Mouse (Mus musculus) kidney, postnatal 0 days (tissue): ENCODE results near the gene Cttnbp2nl. TPM values are rescaled to one million over a fixed set of nuclear protein-coding genes. Genes with fewer than 3 reads are reported as not detected.
A peak's percentile ranks its signal among the peaks of the same experiment; 100 is the strongest.

Source experiments
- ATAC-seq: fragments of 200-750 bp; cut with Nextera tagmentation; replicated peaks from 2 replicates; pipeline ENCODE4 v1.8.0; 2017; ENCODE audit warnings: low read depth, moderate number of reproducible peaks, moderate TSS enrichment, moderate library complexity; ENCODE audit not compliant: low FRiP score
- DNase-seq: peaks from one replicate; pipeline ENCODE4 v3.0.0-alpha.2; 2016; ENCODE audit warnings: low spot score
- H3K27ac ChIP-seq: fragments of 300-500 bp; sonication (generic); 2 replicates; pipeline ENCODE4 v1.5.1; 2014; ENCODE audit warnings: mild to moderate bottlenecking
- H3K27me3 ChIP-seq: fragments of 300-500 bp; sonication (generic); 2 replicates; pipeline ENCODE4 v1.6.1; 2014; ENCODE audit warnings: low read length, mixed read lengths; ENCODE audit not compliant: insufficient read depth
- H3K36me3 ChIP-seq: fragments of 300-500 bp; sonication (generic); 2 replicates; pipeline ENCODE4 v1.6.1; 2014; ENCODE audit warnings: low read length, mixed read lengths; ENCODE audit not compliant: insufficient read depth
- H3K4me1 ChIP-seq: fragments of 300-500 bp; sonication (generic); replicated peaks from 2 replicates; pipeline ENCODE4 v1.6.1; 2014; ENCODE audit warnings: antibody characterized with exemption, low read length, mixed read lengths; ENCODE audit not compliant: insufficient read depth
- H3K4me2 ChIP-seq: fragments of 300-500 bp; sonication (generic); 2 replicates; pipeline ENCODE4 v1.6.1; 2014; ENCODE audit warnings: mild to moderate bottlenecking, low read length, moderate library complexity, mixed read lengths
- H3K4me3 ChIP-seq: fragments of 300-500 bp; sonication (generic); replicated peaks from 2 replicates; pipeline ENCODE4 v1.5.1; 2014; ENCODE audit warnings: low read depth, low read length
- H3K9ac ChIP-seq: fragments of 300-500 bp; sonication (generic); 2 replicates; pipeline ENCODE4 v1.6.1; 2014; ENCODE audit warnings: low read depth, low read length
- H3K9me3 ChIP-seq: fragments of 300-500 bp; sonication (generic); replicated peaks from 2 replicates; pipeline ENCODE4 v1.6.1; 2016; ENCODE audit warnings: low read length, inconsistent platforms, mixed read lengths
- CTCF ChIP-seq: IDR thresholded peaks from 2 replicates; pipeline ENCODE4 v1.5.1; 2016; ENCODE audit warnings: antibody characterized with exemption, low read depth, mild to moderate bottlenecking, moderate library complexity
- WGBS: fragments of 180-500 bp; shearing (Covaris S2); extraction: QIAGEN DNeasy Blood & Tissue Kit; methylation state at CpG from one replicate; pipeline ENCODE4 v1.1.7; 2014; 5-methylcytosine and 5-hydroxymethylcytosine counted together
- polyA plus RNA-seq: library from polyadenylated mRNA; unstranded; fragments of >200 nt; fragmentation: Nextera tagmentation; extraction: Ambion mirVana; gene quantifications from 2 replicates; pipeline ENCODE4 v1.2.1, GENCODE M21; 2015

The Cttnbp2nl gene
- polyA plus RNA-seq, 1 experiment from 2014 or later = 26.5 TPM

DNA sequence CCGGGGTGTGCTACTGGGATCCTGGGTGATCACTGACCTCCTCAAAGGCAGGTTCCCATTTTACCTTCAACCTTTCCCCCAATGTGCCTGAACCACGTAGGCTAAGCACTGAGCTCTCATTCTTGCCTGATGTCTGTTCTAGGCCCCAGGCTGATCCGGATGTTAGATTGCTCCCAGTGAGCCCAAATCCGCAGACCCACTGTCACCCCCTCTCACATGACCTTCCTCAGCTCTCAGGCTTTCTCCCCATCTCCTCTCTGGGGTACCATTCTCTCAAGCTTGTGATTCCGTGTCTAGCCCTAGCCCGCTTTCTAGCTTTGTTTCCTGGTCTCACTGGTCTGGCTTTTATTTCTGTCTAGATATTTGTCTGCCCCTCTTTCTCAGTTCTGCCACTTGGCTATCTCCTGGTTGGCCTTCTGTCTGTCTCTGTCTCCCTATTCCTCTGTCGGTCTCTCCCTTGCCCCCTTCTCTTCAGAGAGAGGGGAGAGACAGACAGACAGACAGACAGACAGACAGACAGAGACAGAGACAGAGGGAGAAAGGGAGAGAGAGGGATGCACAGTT is 86.9 kb downstream of the Cttnbp2nl start:
- H3K36me3 ChIP-seq = no peaks in the 10 kb centered on the region
- H3K27ac ChIP-seq = no peak overlapping the region
- H3K9ac ChIP-seq = no peak overlapping the region
- 80% methylated on average over 7 of the region's 7 CpGs for WGBS
- no peak overlapping the region for H3K4me2 ChIP-seq
- H3K9me3 ChIP-seq = no peaks in the 10 kb centered on the region
- no peak overlapping the region for H3K4me3 ChIP-seq
- no peak for DNase-seq
- ATAC-seq = no peak
- TF ChIP-seq CTCF = no peak
- H3K4me1 ChIP-seq = peaks cover 11% of the 10 kb centered on the region; the same call in 1 of the 2 replicates
- peaks cover 18% of the 10 kb centered on the region for H3K27me3 ChIP-seq

DNA sequence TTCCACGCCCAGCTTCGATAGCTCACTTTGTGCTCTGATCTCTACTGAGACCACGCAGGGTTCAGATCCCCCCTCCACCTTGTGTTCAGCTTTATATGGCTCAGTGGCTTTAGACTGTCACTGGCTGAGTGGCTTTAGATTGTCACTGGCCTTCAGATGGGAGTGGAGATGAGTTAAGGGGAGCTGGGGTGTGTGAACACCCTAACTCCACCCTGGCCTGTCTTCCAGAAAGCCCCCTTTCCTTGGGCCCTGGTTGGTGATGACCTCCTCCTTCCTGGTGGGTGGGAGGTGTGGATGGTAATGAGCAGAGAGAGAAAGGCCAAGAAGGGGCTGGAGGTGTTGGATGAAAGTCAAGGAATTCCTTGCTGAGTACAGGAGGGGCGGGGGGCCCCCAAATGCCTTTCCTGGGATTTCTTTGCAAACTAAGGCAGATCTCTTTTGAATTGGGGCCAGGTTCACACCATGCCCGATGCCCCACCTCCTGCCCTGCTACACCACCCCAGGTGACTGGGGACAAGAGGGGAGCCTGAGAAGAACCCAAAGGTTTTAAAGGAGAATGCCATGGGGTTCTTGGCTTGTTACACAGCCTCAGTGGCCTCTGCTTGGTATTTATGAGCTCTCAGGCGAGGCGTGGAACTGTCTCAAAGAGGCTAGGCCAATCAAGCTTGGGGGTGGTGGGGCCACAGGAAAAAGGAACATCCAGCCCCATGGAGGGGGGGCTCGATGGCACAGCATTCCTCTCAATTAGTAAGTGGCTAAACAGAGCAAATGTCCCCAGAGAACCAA is 87.7 kb downstream of the Cttnbp2nl start:
- H3K4me2 ChIP-seq = no peak overlapping the region
- 62% methylated on average over 8 of the region's 8 CpGs for WGBS
- no peak overlapping the region for H3K27ac ChIP-seq
- H3K36me3 ChIP-seq = no peaks in the 10 kb centered on the region
- DNase-seq (no peak), ATAC-seq (no peak)
- H3K9me3 ChIP-seq = no peaks in the 10 kb centered on the region
- no peak overlapping the region for H3K4me3 ChIP-seq
- no peak for TF ChIP-seq CTCF
- H3K27me3 ChIP-seq = peaks cover 24% of the 10 kb centered on the region
- H3K4me1 ChIP-seq = peaks cover 11% of the 10 kb centered on the region; the same call in 1 of the 2 replicates
- no peak overlapping the region for H3K9ac ChIP-seq

GRCm38 (mm10) chr3:104963331-104964276 is 89.3 kb downstream of the Cttnbp2nl start:
- Histone ChIP-seq H3K4me1 (peaks cover 11% of the 10 kb centered on the region; the same call in 1 of the 2 replicates), H3K9me3 (no peaks in the 10 kb centered on the region), H3K4me2 (no peak overlapping the region), H3K4me3 (no peak overlapping the region), H3K36me3 (no peaks in the 10 kb centered on the region), H3K27me3 (peaks cover 29% of the 10 kb centered on the region), H3K9ac (no peak overlapping the region), H3K27ac (no peak overlapping the region)
- no peak for ATAC-seq
- TF ChIP-seq CTCF = no peak
- no peak for DNase-seq
- 31% methylated on average over 13 of the region's 13 CpGs for WGBS

DNA sequence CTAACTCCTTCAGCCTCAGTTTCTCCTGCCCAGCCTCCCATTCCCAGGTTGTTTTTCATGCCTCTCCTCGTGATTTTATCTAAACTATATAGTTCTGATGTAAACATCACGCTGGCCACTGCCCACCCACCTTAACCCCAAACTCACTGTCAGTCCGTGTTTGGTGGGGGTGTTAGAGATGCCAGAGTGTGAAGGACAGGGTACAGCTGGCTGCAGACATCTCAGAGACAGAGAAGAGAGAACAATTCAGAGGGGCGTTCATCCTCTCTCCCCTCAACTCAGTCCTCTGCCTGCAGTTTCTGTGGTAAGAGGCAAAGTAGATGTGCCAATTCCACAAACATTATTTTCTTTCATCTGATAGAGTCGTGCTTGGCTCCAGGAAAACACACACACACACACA is 90.1 kb downstream of the Cttnbp2nl start:
- peaks cover 29% of the 10 kb centered on the region for H3K27me3 ChIP-seq
- no peaks in the 10 kb centered on the region for H3K9me3 ChIP-seq
- DNase-seq (no peak), ATAC-seq (no peak)
- H3K4me2 ChIP-seq = no peak overlapping the region
- TF ChIP-seq CTCF = no peak
- no peak overlapping the region for H3K9ac ChIP-seq
- H3K36me3 ChIP-seq = no peaks in the 10 kb centered on the region
- 8% methylated on average over 5 of the region's 5 CpGs for WGBS
- H3K27ac ChIP-seq = no peak overlapping the region
- no peak overlapping the region for H3K4me3 ChIP-seq
- H3K4me1 ChIP-seq = peaks cover 11% of the 10 kb centered on the region; the same call in 1 of the 2 replicates

DNA sequence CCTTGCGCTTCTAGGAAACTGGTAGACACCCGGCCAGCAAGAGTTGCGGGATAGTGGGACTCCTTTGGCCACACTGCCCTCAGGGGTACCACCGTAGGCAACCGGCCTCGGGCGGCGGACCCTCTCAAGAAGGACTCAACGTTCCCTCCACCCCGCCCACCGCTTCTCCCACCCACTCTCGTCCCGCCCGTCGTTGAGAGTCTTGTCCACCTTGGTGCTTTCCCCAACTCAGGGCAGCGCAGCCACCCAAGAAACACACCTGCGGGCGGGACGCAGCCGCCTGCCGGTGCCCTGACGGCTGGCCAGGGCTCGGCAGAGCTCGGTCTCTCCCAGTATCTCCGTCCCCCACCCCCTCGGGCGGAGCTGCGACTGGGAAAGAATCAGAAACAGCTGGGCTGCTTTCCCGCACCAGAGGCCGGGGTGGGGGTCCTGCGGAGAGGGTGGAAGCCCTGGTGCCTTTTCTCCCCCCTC is 90.8 kb downstream of the Cttnbp2nl start:
- H3K4me3 ChIP-seq = peak overlapping the region; percentile 42
- TF ChIP-seq CTCF = no peak
- H3K9ac ChIP-seq = 0 out of 2 replicates have a peak overlapping the region, but pooled peaks have one; percentile 40
- H3K27me3 ChIP-seq = peaks cover 29% of the 10 kb centered on the region
- DNase-seq (peak; percentile 39), ATAC-seq (peak; percentile 10; the same call in 1 of the 2 replicates)
- no peaks in the 10 kb centered on the region for H3K36me3 ChIP-seq
- no peak overlapping the region for H3K27ac ChIP-seq
- under 1% methylated on average over 31 of the region's 31 CpGs for WGBS
- H3K4me1 ChIP-seq = peaks cover 11% of the 10 kb centered on the region; the same call in 1 of the 2 replicates
- peak overlapping the region; percentile 83 for H3K4me2 ChIP-seq
- H3K9me3 ChIP-seq = no peaks in the 10 kb centered on the region
